Mouse (Mus musculus): Measurements from ENCODE around the gene Gm6460. TPM values are rescaled to one million over a fixed set of nuclear protein-coding genes. Genes with fewer than 3 reads are reported as not detected.
"Not testable (repeated sequence)": the region's sequence is repeated elsewhere in the genome, so short reads cannot be mapped to it uniquely, and the experiment has no call there.

Gene Gm6460
- polyA plus RNA-seq (2012; rRNA removed), result not detected in 2 replicates

DNA sequence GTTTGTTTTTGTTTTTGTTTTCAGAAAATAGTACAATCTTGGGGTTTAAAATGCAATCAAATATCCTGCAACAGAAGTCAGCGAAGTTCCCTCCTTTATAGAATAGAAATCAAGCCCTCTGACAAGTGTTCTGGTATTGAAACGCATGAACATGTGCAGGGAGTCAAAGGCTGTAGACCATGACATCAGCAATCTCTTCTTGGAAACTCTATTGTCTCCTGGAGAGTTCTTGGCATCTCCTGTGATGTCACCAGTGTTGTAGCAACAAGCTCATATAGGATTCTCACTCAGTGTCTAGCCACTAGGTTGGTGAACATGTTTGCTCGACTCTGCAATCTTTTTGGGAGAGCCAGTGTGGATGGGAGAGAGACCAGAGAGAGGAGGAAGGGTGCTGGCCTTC is at the start of gene Gm6460:
TSS of gene Gm6460 (plus strand) at position 301 of the 400 bp plus-strand sequence.
- not testable (repeated sequence) for DNase-seq (ENCODE audit: extremely low spot score in 1 of 2, low spot score in 1 of 2)

Other genes with a start within 250 kb of the Gm6460 start
- gene Gm8897, start 178.5 kb upstream of the Gm6460 start, polyA plus RNA-seq (2012; rRNA removed), result not detected in 2 replicates
- not detected in 2 replicates for gene Gm8906, start 92.2 kb upstream of the Gm6460 start, polyA plus RNA-seq (2012; rRNA removed)
- gene Gm8922, start 87.0 kb downstream of the Gm6460 start, polyA plus RNA-seq (2012; rRNA removed), result not detected in 2 replicates
- not detected in 2 replicates for gene Gm8926, start 175.6 kb downstream of the Gm6460 start, polyA plus RNA-seq (2012; rRNA removed)